Mouse (Mus musculus) CH12.LX (cell line): ENCODE measurements at regions not wholly inside any gene's neighbourhood (a gene's known extent, or its start where the extent isn't known, plus 50 kb on each side); places are given as distances from the start of the nearest gene placed in this dataset.

Experiments used
- DNase-seq: peaks from one replicate; pipeline ENCODE4 v3.0.0-alpha.2; 2013; ENCODE audit errors: extremely low read depth
- H3K27ac ChIP-seq: 2 replicates; pipeline ENCODE4 v1.5.1; 2012; ENCODE audit warnings: low read depth, mild to moderate bottlenecking, control low read depth, moderate library complexity; ENCODE audit not compliant: insufficient read depth
- H3K27me3 ChIP-seq: replicated peaks from 2 replicates; pipeline ENCODE3; 2012; ENCODE audit warnings: inconsistent platforms
- H3K36me3 ChIP-seq, 2 experiments: replicated peaks in 1 of 2; 2 replicates each; pipeline versions ENCODE3 to v1.6.1; 2012; ENCODE audit warnings: inconsistent platforms in 1 of 2, low read length in 1 of 2, mild to moderate bottlenecking in 1 of 2, mixed read lengths in 1 of 2, moderate library complexity in 1 of 2; ENCODE audit not compliant: control insufficient read depth in 1 of 2, insufficient read depth in 1 of 2
- H3K4me1 ChIP-seq, 2 experiments: 2 replicates each; pipeline ENCODE4 v1.6.1; 2012; ENCODE audit warnings: inconsistent platforms in 1 of 2, moderate library complexity in 1 of 2; ENCODE audit not compliant: insufficient read depth in 2 of 2, control insufficient read depth in 1 of 2
- H3K4me2 ChIP-seq: 2 replicates; pipeline ENCODE4 v1.6.1; 2012; ENCODE audit warnings: low read depth, mild to moderate bottlenecking, control low read depth; ENCODE audit not compliant: poor library complexity, insufficient read depth, severe bottlenecking
- H3K4me3 ChIP-seq, 3 experiments: fragments of 150-350 bp in 1 of 3; sonication (generic) in 1 of 3; replicated peaks in 1 of 3; 2 replicates each; pipeline versions ENCODE3 to v1.5.1; 2011 to 2012; ENCODE audit warnings: low read depth in 2 of 3, low read length in 2 of 3, mild to moderate bottlenecking in 2 of 3, moderate library complexity in 2 of 3, control low read depth in 1 of 3, improper control_type of control experiment in 1 of 3, inconsistent platforms in 1 of 3, mixed read lengths in 1 of 3; ENCODE audit not compliant: poor library complexity in 1 of 3
- H3K79me2 ChIP-seq: replicated peaks from 2 replicates; pipeline ENCODE4 v1.6.1; 2012; ENCODE audit warnings: mild to moderate bottlenecking, moderate library complexity; ENCODE audit not compliant: control insufficient read depth, poor library complexity, insufficient read depth, severe bottlenecking; ENCODE audit errors: extremely low read depth
- H3K9ac ChIP-seq: 2 replicates; pipeline ENCODE4 v1.6.1; 2012; ENCODE audit warnings: low read depth, mild to moderate bottlenecking, control low read depth, moderate library complexity; ENCODE audit not compliant: insufficient read depth
- H3K9me3 ChIP-seq: replicated peaks from 2 replicates; pipeline ENCODE3; 2012; ENCODE audit warnings: low read length, inconsistent platforms, mixed read lengths
- CHD1 ChIP-seq: IDR thresholded peaks from 2 replicates; pipeline ENCODE4 v1.6.1; 2012; ENCODE audit warnings: low read depth, low read length, improper control_type of control experiment, inconsistent platforms
- CTCF ChIP-seq, 2 experiments: IDR thresholded peaks in 1 of 2; conservative IDR thresholded peaks in 1 of 2; 2 replicates each; pipeline ENCODE4 v1.5.1; 2011 to 2012; ENCODE audit warnings: low read depth in 2 of 2, low read length in 2 of 2, improper control_type of control experiment in 1 of 2, inconsistent platforms in 1 of 2, mild to moderate bottlenecking in 1 of 2, moderate library complexity in 1 of 2
- E2F4 ChIP-seq: IDR thresholded peaks from 2 replicates; pipeline ENCODE4 v1.6.1; 2011; ENCODE audit warnings: low read depth, low read length, improper control_type of control experiment; ENCODE audit not compliant: insufficient replicate concordance
- ELF1 ChIP-seq: IDR thresholded peaks from 2 replicates; pipeline ENCODE4 v1.6.1; 2014; ENCODE audit warnings: low read depth, mild to moderate bottlenecking, inconsistent platforms, low read length, improper control_type of control experiment
- EP300 ChIP-seq: IDR thresholded peaks from 2 replicates; pipeline ENCODE4 v1.6.1; 2011; ENCODE audit warnings: low read length, improper control_type of control experiment
- IRF4 ChIP-seq: IDR thresholded peaks from 2 replicates; pipeline ENCODE4 v1.6.1; 2014; ENCODE audit warnings: low read depth, mild to moderate bottlenecking, inconsistent platforms, low read length, improper control_type of control experiment
- JUN ChIP-seq: IDR thresholded peaks from 2 replicates; pipeline ENCODE4 v1.6.1; 2011; ENCODE audit warnings: low read depth, mild to moderate bottlenecking, low read length, improper control_type of control experiment, moderate library complexity; ENCODE audit not compliant: insufficient read depth
- JUND ChIP-seq: conservative IDR thresholded peaks from 2 replicates; pipeline ENCODE4 v1.6.1; 2011; ENCODE audit warnings: low read depth, low read length, improper control_type of control experiment
- KAT2A ChIP-seq: IDR thresholded peaks from 2 replicates; pipeline ENCODE4 v1.6.1; 2012; ENCODE audit warnings: low read length, improper control_type of control experiment, inconsistent platforms; ENCODE audit not compliant: insufficient replicate concordance
- MAFK ChIP-seq: IDR thresholded peaks from 2 replicates; pipeline ENCODE4 v1.6.1; 2011; ENCODE audit warnings: low read length, improper control_type of control experiment; ENCODE audit not compliant: insufficient replicate concordance
- MAX ChIP-seq: IDR thresholded peaks from 2 replicates; pipeline ENCODE4 v1.6.1; 2011; ENCODE audit warnings: low read length, improper control_type of control experiment
- MAZ ChIP-seq: IDR thresholded peaks from 2 replicates; pipeline ENCODE4 v1.6.1; 2012; ENCODE audit warnings: low read depth, mild to moderate bottlenecking, inconsistent platforms, low read length, improper control_type of control experiment, moderate library complexity
- PAX5 ChIP-seq: IDR thresholded peaks from 2 replicates; pipeline ENCODE4 v1.6.1; 2012; ENCODE audit warnings: low read length, inconsistent platforms, mixed read lengths
- POLR2A ChIP-seq: IDR thresholded peaks from 2 replicates; pipeline ENCODE4 v1.6.1; 2011; ENCODE audit warnings: low read depth, mild to moderate bottlenecking, improper control_type of control experiment, low read length
- RAD21 ChIP-seq: IDR thresholded peaks from 2 replicates; pipeline ENCODE4 v1.6.1; 2011; ENCODE audit warnings: low read depth, mild to moderate bottlenecking, low read length, improper control_type of control experiment, moderate library complexity
- RCOR1 ChIP-seq: conservative IDR thresholded peaks from 2 replicates; pipeline ENCODE4 v1.6.1; 2012; ENCODE audit warnings: low read depth, mild to moderate bottlenecking, inconsistent platforms, low read length, improper control_type of control experiment
- SIN3A ChIP-seq: IDR thresholded peaks from 2 replicates; pipeline ENCODE4 v1.6.1; 2012; ENCODE audit warnings: low read length, improper control_type of control experiment, inconsistent platforms
- SMC3 ChIP-seq: IDR thresholded peaks from 2 replicates; pipeline ENCODE4 v1.6.1; 2011; ENCODE audit warnings: low read depth, low read length, improper control_type of control experiment
- TBP ChIP-seq: conservative IDR thresholded peaks from 2 replicates; pipeline ENCODE4 v1.6.1; 2011; ENCODE audit warnings: low read depth, low read length, improper control_type of control experiment
- UBTF ChIP-seq: IDR thresholded peaks from 2 replicates; pipeline ENCODE4 v1.6.1; 2012; ENCODE audit warnings: low read depth, mild to moderate bottlenecking, inconsistent platforms, low read length, improper control_type of control experiment, moderate library complexity
- USF2 ChIP-seq: conservative IDR thresholded peaks from 2 replicates; pipeline ENCODE4 v1.6.1; 2011; ENCODE audit warnings: low read depth, low read length, improper control_type of control experiment
- ZKSCAN1 ChIP-seq: IDR thresholded peaks from 2 replicates; pipeline ENCODE4 v1.6.1; 2012; ENCODE audit warnings: low read depth, inconsistent platforms, low read length, improper control_type of control experiment, borderline replicate concordance
- ZMIZ1 ChIP-seq: IDR thresholded peaks from 2 replicates; pipeline ENCODE4 v1.6.1; 2012; ENCODE audit warnings: low read depth, mild to moderate bottlenecking, inconsistent platforms, low read length, improper control_type of control experiment
- dilution Hi-C: fragments of 300-500 bp; cut with MboI; formaldehyde crosslinking; loops from 2 replicates; pipeline ENCODE4 v1.14.3; 2020; ENCODE audit warnings: low sequenced_read_pairs; ENCODE audit not compliant: extremely low pct_unique_long_range_greater_than_20kb, extremely low pct_ligation_motif_present
- in situ Hi-C: fragments of 300-500 bp; cut with MboI; formaldehyde crosslinking; loops from 3 replicates; pipeline ENCODE4 v1.14.3; 2019; ENCODE audit warnings: low sequenced_read_pairs, low pct_ligation_motif_present, low pct_unique_long_range_greater_than_20kb, mixed read lengths

GRCm38 (mm10) chr13:90476880-90477279, 387.5 kb upstream of the Xrcc4 start:
- TF ChIP-seq UBTF (no peak), RAD21 (no peak), USF2 (no peak), SIN3A (no peak), ZKSCAN1 (no peak), ZMIZ1 (no peak), EP300 (no peak), TBP (no peak), IRF4 (no peak), ELF1 (no peak), MAX (no peak), JUND (no peak), RCOR1 (no peak)
- TF ChIP-seq, all 38 proteins: peak for 0
- dilution Hi-C loops = no loop called here

GRCm38 (mm10) chr13:90474507-90474906, 385.1 kb upstream of the Xrcc4 start:
- Histone ChIP-seq H3K4me1 (no peaks in the 10 kb centered on the region), H3K9ac (no peak overlapping the region), H3K4me3 (no peak overlapping the region)
- in situ Hi-C loops = no loop called here
- TF ChIP-seq MAZ (no peak), TBP (no peak), ZMIZ1 (no peak), SMC3 (no peak), JUN (no peak), ZKSCAN1 (no peak), CTCF (conservative IDR thresholded peaks at IDR 0.05 in 1 of 2, IDR thresholded peaks at IDR 0.05 in 1 of 2; ENCODE audit: low read depth in 2 of 2, low read length in 2 of 2) (no peak), E2F4 (no peak), EP300 (no peak), RAD21 (no peak), CHD1 (no peak), MAFK (no peak), PAX5 (no peak), POLR2A (no peak), KAT2A (no peak)
- TF ChIP-seq, all 38 proteins: peak for 0
- no peaks in the 10 kb centered on the region for H3K36me3 ChIP-seq
- H3K27me3 ChIP-seq = no peaks in the 10 kb centered on the region
- no peaks in the 10 kb centered on the region for H3K79me2 ChIP-seq
- H3K27ac ChIP-seq = no peak overlapping the region
- H3K4me2 ChIP-seq = no peak overlapping the region
- no peak for DNase-seq
- dilution Hi-C loops = no loop called here
- H3K9me3 ChIP-seq = no peaks in the 10 kb centered on the region

More at GRCm38 (mm10) chr13:90476880-90477279, 387.5 kb upstream of the Xrcc4 start:
- Histone ChIP-seq H3K4me1 (no peaks in the 10 kb centered on the region), H3K36me3 (no peaks in the 10 kb centered on the region), H3K27me3 (no peaks in the 10 kb centered on the region), H3K4me3 (no peak overlapping the region), H3K9me3 (no peaks in the 10 kb centered on the region), H3K4me2 (no peak overlapping the region), H3K9ac (no peak overlapping the region), H3K27ac (no peak overlapping the region), H3K79me2 (no peaks in the 10 kb centered on the region)
- no peak for DNase-seq
- in situ Hi-C loops = no loop called here
